Mouse (Mus musculus): ENCODE data around the gene Ace3.

DNA sequence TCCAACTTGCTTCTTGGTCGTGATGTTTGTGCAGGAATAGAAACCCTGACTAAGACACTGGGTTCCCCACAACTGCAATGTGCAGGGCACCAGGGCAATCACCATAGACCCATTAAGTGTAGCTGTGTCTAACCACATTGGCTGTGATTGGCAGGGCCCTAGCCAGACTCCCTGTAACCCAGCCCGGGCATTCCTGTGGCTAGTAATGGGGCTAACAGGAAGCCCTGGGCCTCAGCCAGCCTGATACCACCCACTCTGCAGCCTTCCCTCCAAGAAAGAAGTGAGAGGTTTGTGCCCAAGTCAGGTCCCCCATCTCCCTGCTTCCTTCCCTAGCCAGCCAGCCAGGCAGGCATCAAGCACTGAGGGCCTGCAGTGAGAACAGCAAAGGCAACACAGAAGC, 46.2 kb upstream of the Ace3 start:
- TF ChIP-seq CTCF (IDR thresholded peaks at IDR 0.05; ENCODE audit: low read depth) = no peak
- no peak for TF ChIP-seq EP300 (IDR thresholded peaks at IDR 0.05; ENCODE audit: low read depth)

Data from liver, postnatal 0 days (tissue).